Mouse (Mus musculus): ENCODE results near the gene Slx4ip.

- TF ChIP-seq POLR2A (IDR thresholded peaks at IDR 0.05; ENCODE audit: insufficient read depth, low read length): no peak
- TF ChIP-seq CTCF (IDR thresholded peaks at IDR 0.05; ENCODE audit: low read depth, low read length): no peak
Measured at GRCm38 (mm10) chr2:137101074-137101473, 210.1 kb downstream of the Slx4ip start.
